Mouse (Mus musculus) myocyte (in vitro differentiated cells): ENCODE measurements around the gene Mcf2l. TPM values are rescaled to one million over a fixed set of nuclear protein-coding genes. Genes with fewer than 3 reads are reported as not detected.

Experiments
- H3K27me3 ChIP-seq: one replicate; pipeline ENCODE4 v1.6.1; 2011; ENCODE audit not compliant: control insufficient read depth, insufficient read depth, insufficient read length
- H3K36me3 ChIP-seq: one replicate; pipeline ENCODE4 v1.6.1; 2011; ENCODE audit not compliant: control insufficient read depth, insufficient read depth
- H3K4me2 ChIP-seq: one replicate; pipeline ENCODE4 v1.6.1; 2011; ENCODE audit warnings: low read depth, control low read depth
- H3K4me3 ChIP-seq: one replicate; pipeline ENCODE4 v1.5.1; 2011; ENCODE audit warnings: mild to moderate bottlenecking, control low read depth, moderate library complexity
- H3K79me2 ChIP-seq: one replicate; pipeline ENCODE4 v1.6.1; 2011; ENCODE audit not compliant: control insufficient read depth, insufficient read depth
- H3ac ChIP-seq: one replicate; pipeline ENCODE4 v1.6.1; 2011; ENCODE audit not compliant: control insufficient read depth, insufficient read length
- CEBPB ChIP-seq: IDR thresholded peaks from 2 replicates; pipeline ENCODE4 v1.6.1; 2011; ENCODE audit warnings: mild to moderate bottlenecking, moderate library complexity; ENCODE audit not compliant: poor library complexity, insufficient read depth, severe bottlenecking
- E2F4 ChIP-seq: IDR thresholded peaks from one replicate; pipeline ENCODE4 v1.6.1; 2011; ENCODE audit warnings: mild to moderate bottlenecking, control low read depth, moderate library complexity; ENCODE audit not compliant: insufficient read depth
- MAX ChIP-seq: IDR thresholded peaks from one replicate; pipeline ENCODE4 v1.6.1; 2011; ENCODE audit warnings: low read depth, mild to moderate bottlenecking, control low read depth
- MYOD1 ChIP-seq, 3 experiments: IDR thresholded peaks; one replicate each; pipeline ENCODE4 v1.6.1; 2011; ENCODE audit warnings: control low read depth in 2 of 3, low read depth in 2 of 3, mild to moderate bottlenecking in 2 of 3, moderate library complexity in 1 of 3; ENCODE audit not compliant: insufficient read length in 2 of 3, control insufficient read depth in 1 of 3
- MYOG ChIP-seq, 3 experiments: IDR thresholded peaks; one replicate each; pipeline ENCODE4 v1.6.1; 2011; ENCODE audit warnings: control low read depth in 2 of 3, low read depth in 2 of 3, mild to moderate bottlenecking in 2 of 3; ENCODE audit not compliant: insufficient read length in 2 of 3, control insufficient read depth in 1 of 3, insufficient read depth in 1 of 3
- POLR2A ChIP-seq: IDR thresholded peaks from one replicate; pipeline ENCODE4 v1.6.1; 2011; ENCODE audit warnings: low read depth, mild to moderate bottlenecking, control low read depth, moderate library complexity; ENCODE audit not compliant: insufficient read length
- POLR2AphosphoS2 ChIP-seq: IDR thresholded peaks from one replicate; pipeline ENCODE4 v1.6.1; 2011; ENCODE audit warnings: low read depth, control low read depth; ENCODE audit not compliant: insufficient read length
- REST ChIP-seq: IDR thresholded peaks from one replicate; pipeline ENCODE4 v1.6.1; 2011; ENCODE audit warnings: mild to moderate bottlenecking, control low read depth, moderate library complexity; ENCODE audit not compliant: insufficient read depth, insufficient read length
- SRF ChIP-seq: IDR thresholded peaks from one replicate; pipeline ENCODE4 v1.6.1; 2011; ENCODE audit warnings: low read depth; ENCODE audit not compliant: control insufficient read depth, insufficient read length
- TCF12 ChIP-seq: IDR thresholded peaks from one replicate; pipeline ENCODE4 v1.6.1; 2011; ENCODE audit warnings: mild to moderate bottlenecking, control low read depth; ENCODE audit not compliant: poor library complexity, insufficient read depth, severe bottlenecking
- TCF3 ChIP-seq: IDR thresholded peaks from one replicate; pipeline ENCODE4 v1.6.1; 2011; ENCODE audit warnings: low read depth, control low read depth; ENCODE audit not compliant: insufficient read length
- USF1 ChIP-seq: IDR thresholded peaks from one replicate; pipeline ENCODE4 v1.6.1; 2011; ENCODE audit warnings: low read depth, mild to moderate bottlenecking, control low read depth, moderate library complexity
- polyA plus RNA-seq: library from polyadenylated mRNA; unstranded; fragments of >200 nt; fragmentation: generic; extraction: Trizol; gene quantifications from one replicate; pipeline ENCODE4 v1.2.1, GENCODE M21; 2012; ENCODE audit warnings: missing spikeins

Mcf2l gene
- polyA plus RNA-seq, 1 experiment = 1.2 TPM

DNA sequence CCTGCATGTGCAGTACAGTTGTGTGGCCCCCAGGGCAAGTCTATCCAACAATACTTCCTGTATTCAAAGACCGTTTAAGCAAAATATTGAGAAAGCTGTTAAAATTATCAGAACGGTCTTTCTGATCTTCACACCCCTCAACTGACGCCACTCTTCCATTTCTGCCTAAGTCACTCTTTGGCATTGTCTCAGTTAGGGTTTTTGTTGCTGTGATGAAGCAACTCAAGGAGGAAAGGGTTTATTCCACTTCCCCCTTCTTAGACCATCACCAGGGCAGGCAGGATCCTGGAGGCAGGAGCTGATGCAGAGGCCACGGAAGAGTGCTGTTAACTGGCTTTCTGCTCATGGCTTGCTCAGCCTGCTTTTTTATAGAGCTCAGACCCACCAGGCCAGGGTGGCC, 82.3 kb downstream of the Mcf2l start:
- Histone ChIP-seq H3K79me2 (no peaks in the 10 kb centered on the region), H3K4me2 (no peak overlapping the region), H3K4me3 (no peak overlapping the region), H3ac (no peak overlapping the region), H3K36me3 (no peaks in the 10 kb centered on the region), H3K27me3 (peaks cover 52% of the 10 kb centered on the region)
- TF ChIP-seq SRF = no peak
- no peak for TF ChIP-seq MYOG (IDR thresholded peaks at IDR 0.05; ENCODE audit: control insufficient read depth in 1 of 3, insufficient read depth in 1 of 3, insufficient read length in 2 of 3, low read depth in 2 of 3)
- TF ChIP-seq TCF3 = no peak

- Histone ChIP-seq H3K79me2 (no peaks in the 10 kb centered on the region), H3K36me3 (no peaks in the 10 kb centered on the region), H3ac (no peak overlapping the region), H3K4me3 (no peak overlapping the region), H3K27me3 (peaks cover 42% of the 10 kb centered on the region), H3K4me2 (no peak overlapping the region)
- TF ChIP-seq MYOG (IDR thresholded peaks at IDR 0.05; ENCODE audit: control insufficient read depth in 1 of 3, insufficient read depth in 1 of 3, insufficient read length in 2 of 3, low read depth in 2 of 3) = peak in 1 of 3 experiments; percentile 14
- TF ChIP-seq MYOD1 (IDR thresholded peaks at IDR 0.05; ENCODE audit: control insufficient read depth in 1 of 3, insufficient read length in 2 of 3, low read depth in 2 of 3) = no peak
Observed at GRCm38 (mm10) chr8:12956941-12957340, 83.3 kb downstream of the Mcf2l start.

- no peak overlapping the region for H3K4me3 ChIP-seq
- no peak overlapping the region for H3ac ChIP-seq
- no peaks in the 10 kb centered on the region for H3K79me2 ChIP-seq
- no peaks in the 10 kb centered on the region for H3K36me3 ChIP-seq
- H3K4me2 ChIP-seq = no peak overlapping the region
- peaks cover 43% of the 10 kb centered on the region for H3K27me3 ChIP-seq
- TF ChIP-seq E2F4 (no peak), POLR2AphosphoS2 (no peak), REST (no peak)
Observed at GRCm38 (mm10) chr8:12957419-12957818, 83.8 kb downstream of the Mcf2l start.

DNA sequence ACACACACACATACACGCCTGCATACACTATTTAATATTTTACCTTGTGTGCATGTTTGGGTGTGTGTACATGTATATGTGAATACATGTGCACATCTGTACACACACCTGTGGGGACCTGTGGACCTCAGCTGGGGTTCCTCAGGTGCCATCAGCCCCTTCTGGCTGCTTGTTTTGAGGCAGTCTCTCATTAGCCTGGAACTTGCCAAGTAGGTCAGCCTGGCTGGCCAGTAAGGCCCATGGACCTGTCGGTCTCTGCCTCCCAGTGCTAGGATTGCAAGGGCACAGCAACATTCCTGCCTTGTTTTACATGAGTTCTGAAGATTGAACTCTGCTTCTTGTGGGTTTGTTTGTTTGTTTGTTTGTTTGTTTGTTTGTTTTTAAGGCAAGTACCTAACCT, 87.0 kb downstream of the Mcf2l start:
- no peak for TF ChIP-seq SRF
- no peak for TF ChIP-seq POLR2AphosphoS2
- TF ChIP-seq REST = no peak
- no peak for TF ChIP-seq TCF12
- TF ChIP-seq MYOD1 (IDR thresholded peaks at IDR 0.05; ENCODE audit: control insufficient read depth in 1 of 3, insufficient read length in 2 of 3, low read depth in 2 of 3) = no peak
- no peak for TF ChIP-seq MAX
- Histone ChIP-seq H3K79me2 (no peaks in the 10 kb centered on the region), H3K36me3 (no peaks in the 10 kb centered on the region), H3ac (no peak overlapping the region), H3K27me3 (peaks cover 59% of the 10 kb centered on the region), H3K4me2 (no peak overlapping the region), H3K4me3 (no peak overlapping the region)

DNA sequence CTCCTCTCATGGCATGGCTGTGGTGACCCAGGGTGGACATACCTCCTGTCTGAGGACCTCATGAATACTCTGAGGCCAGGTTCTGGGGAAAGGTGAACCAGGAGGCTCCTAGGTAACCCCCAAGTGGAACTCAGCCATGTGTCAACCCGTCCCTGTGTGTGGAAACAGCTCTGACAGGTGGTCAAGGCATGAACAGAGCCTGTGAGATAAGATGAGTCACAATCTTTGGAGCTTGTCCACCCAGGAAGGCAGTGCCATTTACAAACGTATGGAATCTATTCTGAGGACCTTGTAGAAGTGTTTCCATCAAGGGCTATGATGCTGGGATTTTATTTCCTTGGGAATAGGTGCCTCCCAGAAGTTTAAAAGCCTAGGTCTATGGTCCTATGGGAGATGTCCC, 87.6 kb downstream of the Mcf2l start:
- H3K4me2 ChIP-seq = no peak overlapping the region
- H3K4me3 ChIP-seq = no peak overlapping the region
- no peaks in the 10 kb centered on the region for H3K79me2 ChIP-seq
- peaks cover 64% of the 10 kb centered on the region for H3K27me3 ChIP-seq
- TF ChIP-seq MYOD1 (IDR thresholded peaks at IDR 0.05; ENCODE audit: control insufficient read depth in 1 of 3, insufficient read length in 2 of 3, low read depth in 2 of 3) (peak in 1 of 3 experiments; percentile 31), REST (no peak)
- no peak overlapping the region for H3ac ChIP-seq
- no peaks in the 10 kb centered on the region for H3K36me3 ChIP-seq

DNA sequence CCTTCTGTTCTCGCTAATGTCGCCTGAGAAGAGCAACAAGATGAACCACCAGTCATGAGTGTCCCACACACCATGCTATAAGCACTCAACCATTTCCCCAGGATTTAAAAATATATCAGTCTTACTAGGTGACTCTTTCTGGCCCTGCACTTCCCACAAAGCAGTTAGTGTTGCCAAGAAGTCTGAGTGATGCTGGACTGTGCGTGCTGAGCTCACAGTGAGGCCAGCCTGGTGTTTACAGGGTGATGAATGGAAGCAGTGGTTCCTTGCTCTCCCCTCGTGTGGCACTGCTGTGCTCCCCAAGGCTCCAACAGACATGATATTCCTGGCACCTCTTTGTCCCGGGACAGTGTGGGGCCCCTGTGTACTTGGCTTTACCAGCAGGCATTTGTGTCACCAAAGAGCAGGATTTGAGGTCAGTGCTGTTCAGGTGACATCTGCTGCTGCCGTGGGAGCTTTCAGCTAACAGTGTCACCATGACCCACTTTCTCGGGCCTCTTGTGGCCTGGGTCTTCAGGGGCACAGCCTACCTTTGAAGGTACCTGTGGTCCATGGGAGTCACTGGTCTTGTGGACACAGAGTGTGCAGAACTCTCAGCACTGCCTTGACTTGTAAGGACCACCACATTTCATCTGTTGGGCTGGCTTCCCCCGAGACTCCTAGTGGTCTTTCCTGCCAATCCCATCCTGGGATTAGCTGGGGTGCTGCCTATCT, 88.4 kb downstream of the Mcf2l start:
- Histone ChIP-seq H3ac (no peak overlapping the region), H3K36me3 (no peaks in the 10 kb centered on the region), H3K4me3 (no peak overlapping the region), H3K4me2 (no peak overlapping the region), H3K79me2 (no peaks in the 10 kb centered on the region), H3K27me3 (peaks cover 63% of the 10 kb centered on the region)
- TF ChIP-seq MYOG (IDR thresholded peaks at IDR 0.05; ENCODE audit: control insufficient read depth in 1 of 3, insufficient read depth in 1 of 3, insufficient read length in 2 of 3, low read depth in 2 of 3) = no peak
- TF ChIP-seq SRF = no peak
- no peak for TF ChIP-seq CEBPB
- TF ChIP-seq MAX = no peak
- TF ChIP-seq POLR2AphosphoS2 = no peak
- TF ChIP-seq TCF3 = no peak
- TF ChIP-seq POLR2A = no peak
- TF ChIP-seq E2F4 = no peak
- TF ChIP-seq USF1 = no peak
- no peak for TF ChIP-seq REST
- TF ChIP-seq MYOD1 (IDR thresholded peaks at IDR 0.05; ENCODE audit: control insufficient read depth in 1 of 3, insufficient read length in 2 of 3, low read depth in 2 of 3) = no peak
- TF ChIP-seq TCF12 = no peak
